Mouse (Mus musculus) liver, embryonic 14.5 days (tissue): ENCODE measurements around the gene Ak8.

Source experiments
- CTCF ChIP-seq: IDR thresholded peaks from 2 replicates; pipeline ENCODE4 v1.5.1; 2016; ENCODE audit warnings: antibody characterized with exemption, low read depth, control low read depth
- EP300 ChIP-seq: IDR thresholded peaks from 2 replicates; pipeline ENCODE4 v1.6.1; 2016; ENCODE audit warnings: antibody characterized with exemption, low read depth

GRCm38 (mm10) chr2:28737112-28737511, 37.1 kb downstream of the Ak8 start:
- TF ChIP-seq CTCF, result no peak
- no peak for TF ChIP-seq EP300
